Mouse (Mus musculus): Measurements from ENCODE around the gene Itgb2.

- no peak for TF ChIP-seq CTCF (IDR thresholded peaks at IDR 0.05; ENCODE audit: low read depth)
- no peak for TF ChIP-seq EP300 (IDR thresholded peaks at IDR 0.05; ENCODE audit: low read depth)
These were observed 9.4 kb downstream of the Itgb2 start for GRCm38 (mm10) chr10:77539320-77539945.
